Mouse (Mus musculus) kidney, adult 2 months (tissue): ENCODE data around the gene Cdk1. TPM values are rescaled to one million over a fixed set of nuclear protein-coding genes. Genes with fewer than 3 reads are reported as not detected.

Source experiments
- DNase-seq: peaks from one replicate; pipeline ENCODE4 v3.0.0; 2021
- H3K27ac ChIP-seq: fragments of 200-500 bp; 2 replicates; pipeline ENCODE4 v1.5.1; 2012; ENCODE audit warnings: low read depth, low read length, control low read depth, inconsistent platforms; ENCODE audit not compliant: insufficient read depth
- H3K27me3 ChIP-seq: fragments of 200-500 bp; replicated peaks from 2 replicates; pipeline ENCODE4 v1.6.1; 2012; ENCODE audit warnings: mild to moderate bottlenecking, moderate library complexity, low read length, inconsistent platforms; ENCODE audit not compliant: control insufficient read depth, insufficient read depth
- H3K36me3 ChIP-seq: fragments of 200-500 bp; 2 replicates; pipeline ENCODE4 v1.6.1; 2012; ENCODE audit warnings: mild to moderate bottlenecking, moderate library complexity, low read length, inconsistent platforms; ENCODE audit not compliant: control insufficient read depth, insufficient read depth
- H3K4me1 ChIP-seq: fragments of 200-500 bp; 2 replicates; pipeline ENCODE4 v1.6.1; 2011; ENCODE audit warnings: low read length; ENCODE audit not compliant: control insufficient read depth, insufficient read depth
- H3K4me3 ChIP-seq: fragments of 200-500 bp; 2 replicates; pipeline ENCODE4 v1.5.1; 2011; ENCODE audit warnings: mild to moderate bottlenecking, low read depth, low read length, control low read depth; ENCODE audit not compliant: insufficient read depth
- CTCF ChIP-seq: fragments of 200-500 bp; conservative IDR thresholded peaks from 2 replicates; pipeline ENCODE4 v1.5.1; 2011; ENCODE audit warnings: low read depth, mild to moderate bottlenecking, control low read depth, low read length, moderate library complexity, mixed read lengths; ENCODE audit not compliant: insufficient read depth, insufficient read length
- POLR2A ChIP-seq: fragments of 200-500 bp; IDR thresholded peaks from one replicate; pipeline ENCODE4 v1.6.1; 2011; ENCODE audit warnings: low read depth, low read length, control low read depth
- WGBS: fragments of 180-500 bp; shearing (Covaris S2); methylation state at CpG from one replicate; pipeline ENCODE4 v1.1.7; 2018; 5-methylcytosine and 5-hydroxymethylcytosine counted together
- polyA plus RNA-seq: library from polyadenylated mRNA; depleted of rRNA; stranded (reverse); fragments of >200 nt; gene quantifications from 2 replicates; pipeline ENCODE4 v1.2.3, GENCODE M21; 2012

Gene Cdk1
- polyA plus RNA-seq, 1 experiment, result 2.6 TPM

GRCm38 (mm10) chr10:69324816-69325215 lies 27.9 kb downstream of the Cdk1 start:
- 92% methylated on average over 7 of the region's 7 CpGs for WGBS
- no peak for DNase-seq
- no peak for TF ChIP-seq POLR2A
- TF ChIP-seq CTCF, result no peak

DNA sequence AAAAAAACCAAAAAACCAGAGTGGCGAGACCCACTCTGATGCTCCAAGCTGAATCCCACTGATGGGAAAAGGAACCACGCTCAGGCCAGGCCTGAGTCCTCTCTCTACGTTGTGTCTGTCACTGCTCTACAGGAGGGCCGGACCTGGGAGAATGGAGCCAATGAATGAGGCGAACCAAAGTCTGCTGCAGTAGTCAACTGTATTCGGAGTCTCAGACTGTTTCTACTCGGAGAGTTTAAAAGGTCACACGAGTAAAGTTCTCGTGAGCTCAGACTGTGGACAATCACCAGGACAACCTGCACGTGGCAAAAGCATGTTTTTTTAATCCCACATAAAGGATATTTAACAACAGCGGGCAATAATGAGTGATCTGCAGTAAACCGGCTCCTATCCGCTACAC lies 28.8 kb downstream of the Cdk1 start:
- Histone ChIP-seq H3K36me3 (no peaks in the 10 kb centered on the region), H3K27ac (no peak overlapping the region), H3K4me3 (no peak overlapping the region), H3K4me1 (peaks cover 2% of the 10 kb centered on the region; the same call in 1 of the 2 replicates), H3K27me3 (no peaks in the 10 kb centered on the region)
- peak; percentile 25 for DNase-seq
- WGBS, result 65% methylated on average over 13 of the region's 13 CpGs
- TF ChIP-seq POLR2A, result no peak
- no peak for TF ChIP-seq CTCF

More at GRCm38 (mm10) chr10:69324816-69325215, 27.9 kb downstream of the Cdk1 start:
- Histone ChIP-seq H3K27me3 (no peaks in the 10 kb centered on the region), H3K27ac (no peak overlapping the region), H3K36me3 (no peaks in the 10 kb centered on the region), H3K4me3 (no peak overlapping the region), H3K4me1 (peaks cover 2% of the 10 kb centered on the region; the same call in 1 of the 2 replicates)

- DNase-seq, result peak; percentile 72
- no peaks in the 10 kb centered on the region for H3K36me3 ChIP-seq
- H3K4me3 ChIP-seq, result peak overlapping the region; percentile 42
- TF ChIP-seq POLR2A (no peak), CTCF (no peak)
- no peaks in the 10 kb centered on the region for H3K27me3 ChIP-seq
- H3K27ac ChIP-seq, result peak overlapping the region; percentile 73; the same call in 1 of the 2 replicates
- peaks cover 2% of the 10 kb centered on the region; the same call in 1 of the 2 replicates for H3K4me1 ChIP-seq
- 18% methylated on average over 15 of the region's 15 CpGs for WGBS
Measured at GRCm38 (mm10) chr10:69321519-69322035, 31.2 kb downstream of the Cdk1 start.

- peaks cover 2% of the 10 kb centered on the region; the same call in 1 of the 2 replicates for H3K4me1 ChIP-seq
- TF ChIP-seq CTCF (peak; percentile 93), POLR2A (no peak)
- H3K4me3 ChIP-seq, result peak overlapping the region; percentile 42
- H3K36me3 ChIP-seq, result no peaks in the 10 kb centered on the region
- no peaks in the 10 kb centered on the region for H3K27me3 ChIP-seq
- WGBS, result 37% methylated on average over 21 of the region's 21 CpGs
- peak; percentile 92 for DNase-seq
- peak overlapping the region; percentile 73; the same call in 1 of the 2 replicates for H3K27ac ChIP-seq
Measured at GRCm38 (mm10) chr10:69320667-69321518, 31.8 kb downstream of the Cdk1 start.

DNA sequence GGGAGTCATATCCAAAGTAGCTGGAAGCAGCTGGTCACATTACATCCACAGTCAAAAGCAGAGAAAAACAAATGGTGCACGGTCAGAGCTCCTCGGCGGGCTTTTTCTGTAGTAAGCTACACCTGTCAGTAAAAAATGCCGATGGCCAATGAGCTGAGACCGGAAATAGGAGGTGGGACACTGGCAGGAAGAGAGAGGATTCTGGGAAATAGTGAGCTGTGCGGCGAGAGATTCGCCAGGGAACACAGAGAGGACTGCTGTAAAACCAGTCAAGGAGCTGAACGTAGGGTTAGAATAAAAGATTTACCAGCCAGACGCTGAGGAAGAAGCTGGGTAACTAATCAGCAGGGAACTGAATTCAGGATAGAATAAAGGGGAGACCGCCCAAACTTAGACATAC lies 34.2 kb downstream of the Cdk1 start:
- Histone ChIP-seq H3K27me3 (no peaks in the 10 kb centered on the region), H3K4me3 (no peak overlapping the region), H3K27ac (no peak overlapping the region), H3K4me1 (peaks cover 2% of the 10 kb centered on the region; the same call in 1 of the 2 replicates), H3K36me3 (no peaks in the 10 kb centered on the region)
- no peak for DNase-seq
- WGBS, result 94% methylated on average over 11 of the region's 11 CpGs
- TF ChIP-seq POLR2A (no peak), CTCF (no peak)

DNA sequence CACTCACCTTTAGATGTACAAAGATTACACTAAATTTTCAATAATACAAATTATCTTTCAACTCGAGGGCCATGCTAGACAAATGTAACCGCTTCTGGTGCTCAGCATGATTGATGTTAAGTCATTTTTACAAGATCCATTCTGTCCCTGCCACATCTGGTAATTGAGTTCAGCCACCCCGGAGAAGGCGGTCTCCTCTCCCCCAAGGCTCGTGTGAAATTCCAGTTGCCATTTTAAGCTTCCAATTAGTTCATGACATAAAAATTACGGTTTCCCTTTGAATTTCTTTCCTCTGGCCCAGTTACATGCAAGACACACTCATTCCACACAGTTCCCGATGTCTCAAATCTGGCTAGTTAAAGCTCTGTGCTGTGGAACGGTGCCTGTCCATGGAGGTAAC lies 38.8 kb downstream of the Cdk1 start:
- 67% methylated on average over 8 of the region's 8 CpGs for WGBS
- Histone ChIP-seq H3K4me3 (no peak overlapping the region), H3K27ac (no peak overlapping the region), H3K27me3 (no peaks in the 10 kb centered on the region), H3K4me1 (no peaks in the 10 kb centered on the region), H3K36me3 (no peaks in the 10 kb centered on the region)
- TF ChIP-seq POLR2A, result no peak
- no peak for TF ChIP-seq CTCF
- no peak for DNase-seq

DNA sequence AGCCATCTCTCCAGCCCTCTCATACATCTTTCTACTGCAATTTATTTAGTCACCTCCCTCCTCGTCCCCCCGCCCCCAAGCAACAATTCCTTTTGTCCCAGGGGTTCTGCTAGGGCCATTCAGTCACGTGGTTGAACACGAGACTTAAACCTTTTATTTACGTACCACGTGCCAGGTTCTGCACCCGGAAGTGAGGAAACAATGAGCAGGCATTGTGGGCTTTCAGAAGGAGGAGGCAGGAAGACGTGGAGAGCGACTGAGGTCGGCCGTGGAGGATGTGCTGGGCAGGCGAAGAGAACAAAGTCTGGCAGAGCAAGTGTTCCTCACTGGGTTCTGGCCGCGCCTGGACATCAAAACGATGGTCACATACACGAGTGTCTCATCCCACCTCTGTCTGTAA lies 40.9 kb downstream of the Cdk1 start:
- no peak for DNase-seq
- H3K36me3 ChIP-seq, result no peaks in the 10 kb centered on the region
- no peak overlapping the region for H3K4me3 ChIP-seq
- 78% methylated on average over 16 of the region's 16 CpGs for WGBS
- H3K4me1 ChIP-seq, result peaks cover under 1% of the 10 kb centered on the region; the same call in 1 of the 2 replicates
- TF ChIP-seq CTCF (no peak), POLR2A (no peak)
- H3K27me3 ChIP-seq, result no peaks in the 10 kb centered on the region
- no peak overlapping the region for H3K27ac ChIP-seq
